Mouse (Mus musculus) brain, embryonic 18.5 days (tissue): ENCODE measurements at regions not wholly inside any gene's neighbourhood (a gene's known extent, or its start where the extent isn't known, plus 50 kb on each side); places are given as distances from the start of the nearest gene placed in this dataset.

ENCODE experiments used
- DNase-seq: peaks from one replicate; pipeline ENCODE4 v3.0.0-alpha.2; 2012; ENCODE audit warnings: low read depth, low spot score

DNA sequence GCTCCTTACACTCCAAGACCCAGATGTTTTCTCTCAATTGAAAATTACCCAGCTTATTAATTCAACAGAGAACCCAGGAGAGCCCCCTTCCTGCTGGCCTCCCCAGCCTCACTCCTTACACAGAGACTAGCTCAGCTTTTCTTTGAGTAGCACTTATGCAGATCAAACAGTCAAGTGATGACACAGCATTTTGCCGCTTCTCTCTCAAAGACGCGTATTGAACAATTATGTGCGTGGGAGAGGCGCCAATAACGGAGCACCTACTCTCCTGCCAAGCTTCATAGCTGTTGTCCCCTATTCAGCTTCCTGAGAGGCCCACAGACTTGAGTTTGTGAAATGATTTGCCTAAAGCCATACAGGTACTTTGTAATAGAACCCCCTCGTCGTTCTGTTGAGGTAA lies 428.5 kb downstream of the Fut8 start:
- DNase-seq = no peak

- DNase-seq = no peak
Observed at GRCm38 (mm10) chr12:77667151-77667874, 429.4 kb downstream of the Fut8 start.

DNA sequence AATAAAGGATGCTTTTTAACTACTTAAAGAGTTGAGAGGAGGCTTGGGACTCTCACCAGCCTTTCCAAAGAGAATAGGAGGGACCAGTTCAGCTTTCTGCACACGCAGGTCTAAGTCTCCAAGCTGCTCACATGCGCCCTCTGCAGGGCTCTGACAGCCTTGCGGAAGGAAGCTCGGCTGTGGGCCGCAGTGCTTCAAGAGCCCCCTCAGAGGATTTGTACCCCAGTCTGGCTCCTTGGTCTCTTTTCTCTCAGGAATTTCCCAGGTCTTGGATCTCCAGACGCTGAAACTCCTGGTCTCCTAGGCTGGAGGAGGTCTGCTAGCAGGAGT lies 429.9 kb downstream of the Fut8 start:
- DNase-seq = peak; percentile 28

GRCm38 (mm10) chr12:77670531-77670930 lies 432.6 kb downstream of the Fut8 start:
- DNase-seq = no peak

GRCm38 (mm10) chr12:77674352-77674751 lies 436.4 kb downstream of the Fut8 start:
- no peak for DNase-seq

DNA sequence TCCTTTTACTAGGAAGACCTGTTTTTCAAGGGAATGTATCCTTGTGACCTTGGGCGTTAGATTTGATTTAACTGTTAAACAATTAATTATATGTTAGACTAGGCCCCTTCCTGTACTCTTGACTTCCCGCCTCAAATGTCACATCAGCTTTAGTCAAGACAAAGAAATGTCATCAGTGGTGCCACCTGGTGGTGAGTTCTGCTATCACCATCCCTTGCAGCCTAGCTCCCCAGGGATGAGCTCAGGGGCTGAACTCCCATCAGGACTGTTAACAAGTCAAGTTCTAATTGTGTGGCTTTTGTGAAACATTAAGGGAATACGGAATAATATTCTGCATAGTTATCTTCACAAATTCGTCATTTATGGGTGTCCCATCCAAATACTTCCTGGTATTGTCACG lies 436.8 kb downstream of the Fut8 start:
- no peak for DNase-seq

DNA sequence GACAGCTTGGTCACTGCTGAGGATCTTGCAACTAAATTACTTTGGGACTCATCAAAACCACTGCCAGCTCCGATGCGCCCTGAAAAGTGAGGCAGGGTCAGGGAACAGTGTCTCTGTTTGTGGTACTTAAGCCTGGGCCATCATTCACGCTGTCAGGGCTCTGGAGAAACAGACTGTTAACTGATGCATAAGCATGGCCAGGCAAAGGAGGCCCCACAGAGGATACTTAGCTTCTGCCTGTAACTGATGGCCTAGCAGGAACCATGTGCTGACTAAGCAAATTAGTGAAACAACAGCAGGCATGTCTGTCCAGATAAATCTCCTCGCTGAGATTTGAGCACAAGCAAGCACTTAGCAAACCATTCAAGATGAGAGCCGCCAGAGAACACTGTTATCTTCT lies 440.1 kb downstream of the Fut8 start:
- no peak for DNase-seq

DNA sequence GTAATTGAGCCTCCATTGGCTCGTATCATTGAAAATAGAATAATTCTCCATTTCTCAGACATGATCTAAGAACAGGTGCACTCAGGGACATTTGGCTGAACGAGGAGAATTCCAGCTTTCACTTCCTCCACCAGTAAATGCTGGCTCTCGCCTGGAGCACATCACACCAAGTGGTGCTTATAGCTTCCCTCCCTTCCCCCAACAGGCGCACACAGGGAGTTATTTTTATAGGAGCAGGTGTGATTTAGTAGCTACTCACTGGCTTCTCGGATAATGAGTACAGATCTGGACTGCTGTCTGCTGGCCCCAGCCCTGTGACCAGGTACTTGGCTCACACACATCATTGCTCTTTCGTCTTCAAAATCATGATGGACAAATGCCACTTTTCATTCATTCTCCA lies 456.2 kb downstream of the Fut8 start:
- DNase-seq = no peak

DNA sequence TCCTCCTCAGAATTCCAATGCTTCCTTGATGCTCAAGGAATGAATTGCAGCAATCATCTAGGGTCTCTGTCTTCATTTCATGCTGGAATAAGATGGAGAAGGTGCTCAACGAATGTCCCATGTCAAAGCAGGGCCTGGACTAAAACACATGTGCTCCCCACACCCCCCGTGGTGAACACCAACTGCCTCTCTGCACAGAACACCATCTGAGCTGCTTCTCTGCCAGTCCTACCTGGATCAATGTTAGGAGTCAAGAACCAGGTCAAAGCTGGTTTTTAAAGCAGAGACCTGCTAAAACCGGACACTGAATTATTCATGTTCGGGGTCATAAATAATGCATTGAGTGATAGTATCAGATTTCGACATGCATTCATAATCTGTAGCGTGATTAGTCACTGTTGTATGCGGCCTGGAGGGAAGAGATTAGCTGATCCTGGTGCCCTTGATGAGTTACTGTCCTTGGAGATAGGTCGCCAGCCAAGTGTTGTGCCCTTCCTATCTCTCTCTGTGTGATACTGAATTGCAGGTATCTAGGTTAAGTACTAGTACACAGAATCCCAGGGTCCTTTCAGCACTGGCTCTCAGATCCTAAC lies 458.2 kb downstream of the Fut8 start:
- DNase-seq = no peak

DNA sequence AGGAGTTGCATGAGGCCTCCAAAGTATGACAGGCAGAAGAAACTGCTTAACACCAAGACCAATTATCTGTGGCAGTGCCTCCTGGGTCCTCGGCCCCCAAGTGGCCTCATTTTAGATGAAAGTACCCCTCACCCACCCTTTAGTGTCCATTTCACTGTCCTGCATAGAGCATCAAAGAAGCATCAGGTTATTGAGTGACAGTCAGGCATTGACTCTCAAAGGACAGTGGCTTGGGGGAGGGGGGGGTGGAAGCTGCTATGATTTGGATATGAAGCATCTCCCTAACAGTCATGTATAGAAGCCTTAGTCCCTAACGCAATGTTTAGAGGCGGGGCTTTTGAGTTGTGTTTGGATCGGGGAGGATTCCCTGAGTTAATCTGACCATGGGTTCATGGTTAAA lies 458.7 kb downstream of the Fut8 start:
- no peak for DNase-seq

GRCm38 (mm10) chr12:77698088-77698487 lies 460.2 kb downstream of the Fut8 start:
- DNase-seq = no peak

DNA sequence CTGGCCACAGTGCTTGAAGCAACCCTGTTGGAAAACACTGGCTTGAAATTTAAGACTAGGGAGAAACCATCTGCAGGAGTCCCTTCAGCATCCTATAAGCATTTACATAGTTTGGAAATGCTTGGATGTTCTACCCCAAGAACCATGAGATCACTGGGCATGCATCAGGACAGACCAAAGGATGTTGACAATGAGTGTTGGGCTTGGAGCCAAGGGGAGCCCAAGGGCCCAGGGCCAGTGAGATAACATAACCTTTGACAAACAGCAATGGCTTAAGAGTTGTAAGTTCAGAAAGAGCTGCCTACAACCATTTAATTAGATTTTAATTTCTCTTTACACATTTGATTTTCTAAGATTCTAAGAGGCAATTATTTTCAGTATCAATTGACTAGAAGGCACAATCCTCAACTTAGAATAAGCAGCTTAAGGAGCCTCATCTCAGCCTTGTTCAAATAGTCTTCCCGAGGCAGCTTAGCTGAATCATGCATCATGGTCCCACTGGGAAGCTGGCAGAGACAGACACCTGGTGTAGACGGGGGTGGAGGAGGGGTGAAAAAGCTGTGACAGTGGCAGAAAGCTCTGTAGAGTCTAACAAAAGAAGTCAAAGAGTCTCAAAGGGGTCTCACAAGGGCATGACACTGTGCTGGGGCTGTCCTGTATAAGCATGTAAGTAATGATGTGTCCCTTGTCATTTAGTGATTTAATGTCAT lies 462.1 kb downstream of the Fut8 start:
- no peak for DNase-seq

DNA sequence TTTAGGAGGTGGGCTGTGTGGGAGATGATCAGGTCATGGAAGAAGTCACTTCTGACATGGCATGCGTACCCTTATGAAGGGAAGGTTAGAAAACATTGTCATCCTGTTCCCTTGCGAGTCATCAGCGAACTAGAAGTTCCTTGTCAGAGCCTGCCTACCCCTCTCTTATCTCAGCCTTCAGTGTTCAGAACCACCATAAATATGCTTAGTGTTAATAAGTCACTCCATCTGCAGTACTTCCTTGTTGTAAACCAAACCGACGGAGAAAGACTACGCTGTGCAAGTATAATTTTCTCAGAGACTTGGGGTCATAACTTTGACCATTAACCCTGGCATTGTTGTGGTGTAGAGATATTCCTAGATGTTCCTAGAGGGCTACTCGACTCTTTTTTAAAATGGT lies 477.6 kb downstream of the Fut8 start:
- DNase-seq = no peak

DNA sequence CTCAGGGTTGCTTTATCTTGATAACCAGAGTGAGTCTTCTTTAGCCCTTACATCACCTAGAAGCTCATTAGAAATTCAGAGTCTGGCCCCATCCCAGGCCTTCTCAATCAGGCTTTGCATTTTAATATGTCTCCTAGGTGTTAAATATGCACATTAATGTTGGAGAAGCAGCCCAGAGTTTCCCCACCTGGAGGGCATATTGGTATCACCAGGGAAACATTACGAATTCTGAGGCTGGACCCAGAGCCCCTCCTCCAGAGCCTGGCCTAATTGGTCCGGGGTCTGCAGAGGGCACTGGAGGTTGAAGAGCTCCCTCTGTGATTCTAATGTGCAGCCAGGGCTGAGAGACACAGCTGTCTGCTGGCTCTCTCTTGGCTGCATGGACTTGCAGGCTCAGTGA lies 478.1 kb downstream of the Fut8 start:
- DNase-seq = no peak

DNA sequence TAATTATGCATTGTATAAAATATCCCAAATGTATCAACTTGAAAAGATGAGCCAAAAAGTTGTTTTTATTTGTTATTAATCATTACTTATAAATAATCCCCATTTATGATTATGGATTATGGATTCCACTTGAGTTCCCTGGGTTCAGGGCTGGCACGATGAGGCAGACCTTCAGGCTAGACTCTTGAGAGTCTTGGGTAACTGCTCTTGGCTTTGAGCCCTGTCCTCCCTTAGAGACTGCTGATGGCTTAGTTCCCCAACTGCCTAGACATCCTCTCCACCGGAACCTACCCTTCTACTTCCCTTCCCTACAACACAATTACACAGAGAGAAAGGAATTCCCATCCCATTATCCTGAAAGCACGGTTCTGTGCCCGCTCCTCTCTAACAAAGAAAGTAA lies 466.3 kb upstream of the Gm6657 start:
- DNase-seq = no peak

GRCm38 (mm10) chr12:77739047-77739760 lies 454.8 kb upstream of the Gm6657 start:
- DNase-seq = no peak

DNA sequence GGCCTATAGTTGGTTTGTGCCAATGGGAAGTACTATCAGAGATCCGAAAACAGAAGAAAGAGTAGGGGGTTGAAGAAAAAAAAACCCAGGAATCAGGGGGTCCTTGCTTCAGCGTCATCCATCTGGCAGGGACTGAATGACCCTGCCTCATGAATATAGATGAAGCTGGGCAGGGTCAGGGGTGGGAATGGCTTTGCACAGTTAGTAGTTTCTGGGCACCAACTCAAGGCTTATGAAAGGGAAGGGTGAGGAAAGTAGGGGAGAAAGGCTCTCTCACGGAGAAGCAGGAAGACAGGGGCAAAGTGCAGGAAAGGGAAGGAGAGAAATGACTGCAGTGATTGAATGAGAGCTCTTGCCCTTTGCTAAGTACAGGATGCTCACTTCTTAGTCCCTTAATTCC lies 451.3 kb upstream of the Gm6657 start:
- DNase-seq = no peak

DNA sequence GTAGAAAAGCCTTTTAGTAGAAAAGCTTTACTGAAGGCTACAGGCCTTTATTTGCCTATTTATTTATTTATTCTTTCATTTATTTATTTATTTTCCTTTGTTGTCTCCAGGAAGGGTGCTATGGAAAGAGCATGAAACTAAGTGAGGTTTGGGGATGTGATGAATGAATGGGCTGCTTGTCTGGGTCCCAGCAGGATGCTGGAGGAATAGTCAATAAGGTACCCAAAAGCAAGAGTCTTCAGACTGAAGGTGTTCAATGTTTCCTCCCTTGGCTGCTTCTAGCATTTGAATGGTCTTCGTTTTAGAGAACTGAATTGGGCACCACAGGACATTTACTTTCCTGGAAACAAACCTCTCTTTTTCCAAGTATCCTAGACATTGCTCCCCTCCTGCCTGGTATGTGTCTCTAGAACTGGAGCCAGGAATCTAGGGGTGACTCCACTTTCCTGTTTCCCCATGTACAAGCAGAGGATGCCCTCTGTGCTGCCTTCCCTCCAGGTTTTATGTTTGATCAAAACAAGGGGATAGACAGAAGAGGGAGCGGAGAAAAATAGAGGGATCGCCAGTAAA lies 444.5 kb upstream of the Gm6657 start:
- no peak for DNase-seq

GRCm38 (mm10) chr12:77752181-77752580 lies 441.9 kb upstream of the Gm6657 start:
- DNase-seq = no peak

DNA sequence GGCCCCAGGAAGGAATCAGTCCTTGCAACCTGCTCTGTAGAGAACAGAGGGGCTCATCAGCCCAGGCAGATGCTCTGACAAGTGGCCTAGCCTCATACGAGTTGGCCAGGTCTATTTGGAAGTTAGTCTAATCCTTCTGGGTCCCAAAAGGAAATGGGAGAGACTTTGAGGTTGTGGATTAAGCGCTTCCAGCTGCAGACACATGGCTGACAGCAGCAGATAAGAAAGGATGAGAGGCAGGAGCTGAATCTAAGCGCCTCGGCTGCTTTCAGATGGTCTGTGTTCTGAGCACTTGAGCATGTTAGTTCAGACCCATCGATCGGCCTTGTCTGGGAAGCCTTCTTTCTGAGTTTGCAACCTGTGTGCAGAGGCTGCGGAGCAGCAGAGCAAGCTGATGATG lies 438.0 kb upstream of the Gm6657 start:
- DNase-seq = no peak

- DNase-seq = no peak
Observed at GRCm38 (mm10) chr12:77760976-77761375, 433.1 kb upstream of the Gm6657 start.

GRCm38 (mm10) chr12:77776011-77776546 lies 418.0 kb upstream of the Gm6657 start:
- DNase-seq = no peak
